Mouse (Mus musculus) natural killer cell, adult 2 months (primary cell): Measurements from ENCODE around the gene Dydc2.

Experiments used
- DNase-seq, 2 experiments: peaks; one replicate each; pipeline ENCODE4 v3.0.0; 2022; ENCODE audit warnings: low spot score in 2 of 2

Dydc2 gene

GRCm38 (mm10) chr14:41035146-41035798, 33.7 kb downstream of the Dydc2 start:
- DNase-seq, result peak; percentile 23 to 53

GRCm38 (mm10) chr14:41033135-41034110, 35.6 kb downstream of the Dydc2 start:
- peak; percentile 40 to 70 for DNase-seq

- no peak for DNase-seq
These were observed 38.0 kb downstream of the Dydc2 start for GRCm38 (mm10) chr14:41030989-41031513.

GRCm38 (mm10) chr14:41029303-41029702, 39.7 kb downstream of the Dydc2 start:
- no peak for DNase-seq

GRCm38 (mm10) chr14:41025594-41026284, 43.3 kb downstream of the Dydc2 start:
- DNase-seq, result no peak

GRCm38 (mm10) chr14:41025087-41025486, 43.9 kb downstream of the Dydc2 start:
- DNase-seq, result no peak

- no peak for DNase-seq
These were observed 47.8 kb downstream of the Dydc2 start for GRCm38 (mm10) chr14:41021246-41021645.

GRCm38 (mm10) chr14:41017460-41017859, 51.5 kb downstream of the Dydc2 start:
- DNase-seq, result no peak

- DNase-seq, result no peak
These were observed 54.2 kb downstream of the Dydc2 start for GRCm38 (mm10) chr14:41014701-41015240.

- peak; percentile 76 to 89 for DNase-seq
These were observed 55.1 kb downstream of the Dydc2 start, which contains the start of gene Fam213a for GRCm38 (mm10) chr14:41013630-41014613. TSS of gene Fam213a (minus strand) at chr14:41013788.

- no peak for DNase-seq
These were observed 55.9 kb downstream of the Dydc2 start for GRCm38 (mm10) chr14:41013143-41013542.

GRCm38 (mm10) chr14:41011916-41012315, 57.1 kb downstream of the Dydc2 start:
- DNase-seq, result no peak

GRCm38 (mm10) chr14:41008138-41008537, 60.9 kb downstream of the Dydc2 start:
- no peak for DNase-seq

- no peak for DNase-seq
These were observed 61.4 kb downstream of the Dydc2 start for GRCm38 (mm10) chr14:41007641-41008040.

GRCm38 (mm10) chr14:41006899-41007298, 62.1 kb downstream of the Dydc2 start:
- no peak for DNase-seq

- DNase-seq, result no peak
These were observed 62.7 kb downstream of the Dydc2 start for GRCm38 (mm10) chr14:41006263-41006662.

GRCm38 (mm10) chr14:41005716-41006115, 63.3 kb downstream of the Dydc2 start:
- no peak for DNase-seq

GRCm38 (mm10) chr14:41004201-41005141, 64.5 kb downstream of the Dydc2 start:
- no peak for DNase-seq

- DNase-seq, result no peak
These were observed 67.4 kb downstream of the Dydc2 start for GRCm38 (mm10) chr14:41001576-41001975.
